ENCODE assay signal across 21 mouse cellular contexts in genomic region chr5:135196367-135196766, GRCm38 (mm10). TPM values are rescaled to one million over a fixed set of nuclear protein-coding genes. Genes with fewer than 3 reads are reported as not detected.
DNase-seq lines count a peak whose midpoint lies in the region; ATAC-seq and TF ChIP-seq lines count a peak whose summit lies in the region.
"Had no signal": no experiment of that assay in that cellular context is flagged by ENCODE, and none has a peak within 500 bp of the region (broad histone marks: within the 10 kb centered on the region; RNA-seq: fewer than 3 reads in every experiment).

No protein-coding gene starts in this region.

- no peak for ATAC-seq in liver, embryonic 11.5 days (replicated peaks; ENCODE audit: low FRiP score)
- peak; percentile 67 for ATAC-seq in common myeloid progenitor, adult 5-6 weeks (replicated peaks; ENCODE audit: low read depth, poor library complexity, severe bottlenecking)
- ATAC-seq in megakaryocyte progenitor cell, adult 5-6 weeks (replicated peaks; ENCODE audit: poor library complexity): peak; percentile 72
- ATAC-seq: hindbrain, postnatal 0 days; Patski had no signal

- 55% methylated on average over 6 of the region's 6 CpGs for WGBS in liver, adult 2 months
- WGBS in liver, embryonic 11.5 days: 65% methylated on average over 6 of the region's 6 CpGs

- no peaks in the 10 kb centered on the region for H3K9me3 ChIP-seq in liver, embryonic 11.5 days (ENCODE audit: control insufficient read depth, low read length)
- H3K9me3 ChIP-seq: heart, embryonic 10.5 days; limb, embryonic 10.5 days; neural tube, embryonic 13.5 days had no signal

- TF ChIP-seq CTCF in liver, adult 2 months (IDR thresholded peaks at IDR 0.05; ENCODE audit: low read depth, low read length): no peak

- peak; percentile 24 for DNase-seq in liver, adult 2 months (ENCODE audit: extremely low read depth, low read depth, low spot score)
- no peak for DNase-seq in liver, embryonic 11.5 days (ENCODE audit: low spot score)
- peak; percentile 39 for DNase-seq in CD4-positive, CD25-positive, alpha-beta regulatory T cell, adult 2 months (ENCODE audit: low read depth, low spot score)
- DNase-seq in cerebellum, postnatal 36 days: no peak
- no peak for DNase-seq in left cerebral cortex, postnatal 10 days (ENCODE audit: extremely low spot score in 1 of 2, low spot score in 2 of 2)
- DNase-seq in ovary, postnatal 36 days (ENCODE audit: low spot score): no peak
- DNase-seq: adrenal gland, postnatal 36 days; cerebellum, adult 2 months; gastrocnemius, postnatal 10 days; heart, postnatal 14 days; kidney, adult 9 months; right cerebral cortex, postnatal 25 days; thymus, postnatal 25 days had no signal

- peaks cover 4% of the 10 kb centered on the region; the same call in 1 of the 2 replicates for H3K4me1 ChIP-seq in liver, adult 2 months (ENCODE audit: control insufficient read depth, insufficient read depth, low read length)
- peaks cover 5% of the 10 kb centered on the region; the same call in 1 of the 2 replicates for H3K4me1 ChIP-seq in liver, embryonic 11.5 days (replicated peaks; ENCODE audit: control insufficient read depth, insufficient read depth, low read length)

- no peak overlapping the region for H3K4me2 ChIP-seq in liver, embryonic 11.5 days
- H3K4me2 ChIP-seq: neural tube, embryonic 13.5 days had no signal

- no peaks in the 10 kb centered on the region for H3K27me3 ChIP-seq in liver, adult 2 months (ENCODE audit: control insufficient read depth, insufficient read depth, low read length)
- H3K27me3 ChIP-seq in liver, embryonic 11.5 days (replicated peaks; ENCODE audit: control insufficient read depth, insufficient read depth, low read length): no peaks in the 10 kb centered on the region
- H3K27me3 ChIP-seq: neural tube, embryonic 13.5 days; Patski had no signal

- intact Hi-C loops in left cerebral cortex, postnatal 10 days (cut with DNase I): no loop called here

- H3K36me3 ChIP-seq in liver, adult 2 months (ENCODE audit: control insufficient read depth, insufficient read depth, low read length): peaks cover 55% of the 10 kb centered on the region
- H3K36me3 ChIP-seq in liver, embryonic 11.5 days (ENCODE audit: control insufficient read depth, insufficient read depth, low read length): peaks cover 41% of the 10 kb centered on the region

- no peak overlapping the region for H3K4me3 ChIP-seq in liver, adult 2 months (ENCODE audit: insufficient read depth, low read depth, low read length)
- H3K4me3 ChIP-seq in liver, embryonic 11.5 days (ENCODE audit: low read depth, low read length): no peak overlapping the region
- H3K4me3 ChIP-seq: heart, embryonic 10.5 days; limb, embryonic 10.5 days; neural tube, embryonic 13.5 days had no signal

- no peak for TF ChIP-seq POLR2A in liver, adult 2 months (IDR thresholded peaks at IDR 0.05; ENCODE audit: extremely low read depth, insufficient read depth, low read length)

- H3K27ac ChIP-seq in liver, adult 2 months (replicated peaks; ENCODE audit: insufficient read depth, low read depth, low read length): 0 out of 2 replicates have a peak overlapping the region, but pooled peaks have one; percentile 21
- no peak overlapping the region for H3K27ac ChIP-seq in liver, embryonic 11.5 days (ENCODE audit: low read depth, low read length)
- H3K27ac ChIP-seq: heart, embryonic 10.5 days; hindbrain, postnatal 0 days; limb, embryonic 10.5 days; liver, embryonic 14.5 days; neural tube, embryonic 13.5 days had no signal

- H3K79me2 ChIP-seq in liver, adult 2 months (ENCODE audit: control insufficient read depth, insufficient read depth, low read length): peaks cover 29% of the 10 kb centered on the region

- no peak overlapping the region for H3K9ac ChIP-seq in liver, adult 2 months (ENCODE audit: low read depth, low read length)
- no peak overlapping the region for H3K9ac ChIP-seq in liver, embryonic 11.5 days (ENCODE audit: low read depth, low read length)
- H3K9ac ChIP-seq: liver, embryonic 14.5 days; neural tube, embryonic 13.5 days had no signal

RNA-seq across cellular contexts. Expression of gene Baz1b, which starts 9.3 kb away (rescaled TPM):
- total RNA-seq in liver, adult 2 months (2014; rRNA removed): 26.9 and 27.5 TPM in 2 replicates
- polyA plus RNA-seq in liver, adult 2 months (2012; rRNA removed): 8.8 and 11.9 TPM in 2 replicates
- 47.2 and 50.8 TPM in 2 replicates for polyA plus RNA-seq in liver, embryonic 11.5 days (2014; fragmentation: Nextera tagmentation; extraction: Ambion mirVana)
- total RNA-seq in common myeloid progenitor, adult 5-6 weeks (2017): 168 and 188 TPM in 2 replicates
- 72.1 and 90.2 TPM in 2 replicates for total RNA-seq in megakaryocyte progenitor cell, adult 5-6 weeks (2015)
- total RNA-seq in megakaryocyte progenitor cell, adult 5-6 weeks (2017): 128 and 160 TPM in 2 replicates
- total RNA-seq in left cerebral cortex, postnatal 10 days (2021): 10 to 100 TPM; 44.6 to 45.7 TPM

RNA-seq across cellular contexts. Expression of gene Bcl7b, which starts 28.3 kb away (rescaled TPM):
- total RNA-seq in liver, adult 2 months (2014; rRNA removed): 10.5 and 11.9 TPM in 2 replicates
- 17.6 and 20.2 TPM in 2 replicates for polyA plus RNA-seq in liver, adult 2 months (2012; rRNA removed)
- 52.5 and 52.9 TPM in 2 replicates for polyA plus RNA-seq in liver, embryonic 11.5 days (2014; fragmentation: Nextera tagmentation; extraction: Ambion mirVana)
- total RNA-seq in common myeloid progenitor, adult 5-6 weeks (2017): 30.3 and 32.8 TPM in 2 replicates
- total RNA-seq in megakaryocyte progenitor cell, adult 5-6 weeks (2015): 18.1 and 18.7 TPM in 2 replicates
- total RNA-seq in megakaryocyte progenitor cell, adult 5-6 weeks (2017): 24.8 and 25.2 TPM in 2 replicates
- total RNA-seq in left cerebral cortex, postnatal 10 days (2021): 10 to 100 TPM; 29.4 to 33.0 TPM

RNA-seq across cellular contexts. Expression of gene Tbl2, which starts 46.9 kb away (rescaled TPM):
- total RNA-seq in liver, adult 2 months (2014; rRNA removed): 5.8 and 8.0 TPM in 2 replicates
- polyA plus RNA-seq in liver, adult 2 months (2012; rRNA removed): 9.6 and 10.1 TPM in 2 replicates
- polyA plus RNA-seq in liver, embryonic 11.5 days (2014; fragmentation: Nextera tagmentation; extraction: Ambion mirVana): 24.6 and 29.2 TPM in 2 replicates
- total RNA-seq in common myeloid progenitor, adult 5-6 weeks (2017): 12.7 and 18.0 TPM in 2 replicates
- total RNA-seq in megakaryocyte progenitor cell, adult 5-6 weeks (2015): 10.9 and 11.0 TPM in 2 replicates
- 14.9 and 18.7 TPM in 2 replicates for total RNA-seq in megakaryocyte progenitor cell, adult 5-6 weeks (2017)
- 10 to 100 TPM; 23.3 to 23.6 TPM for total RNA-seq in left cerebral cortex, postnatal 10 days (2021)

RNA-seq across cellular contexts. Expression of gene Fzd9, which starts 54.7 kb away (rescaled TPM):
- total RNA-seq in liver, adult 2 months (2014; rRNA removed): not detected in 2 replicates
- polyA plus RNA-seq in liver, adult 2 months (2012; rRNA removed): 0.05 and 0.07 TPM in 2 replicates
- 0.47 and 0.58 TPM in 2 replicates for polyA plus RNA-seq in liver, embryonic 11.5 days (2014; fragmentation: Nextera tagmentation; extraction: Ambion mirVana)
- total RNA-seq in common myeloid progenitor, adult 5-6 weeks (2017): 0.14 and 0.29 TPM in 2 replicates
- total RNA-seq in megakaryocyte progenitor cell, adult 5-6 weeks (2015): 0.42 and 0.59 TPM in 2 replicates
- 0.12 and 0.14 TPM in 2 replicates for total RNA-seq in megakaryocyte progenitor cell, adult 5-6 weeks (2017)
- 1 to 10 TPM; 8.8 to 9.0 TPM for total RNA-seq in left cerebral cortex, postnatal 10 days (2021)

Comparison
In these comparisons a context has a peak if more than half of its experiments do, and no peak if none do; other contexts are left out.
1. DNase-seq: peak in liver, adult 2 months (single experiment) and CD4-positive, CD25-positive, alpha-beta regulatory T cell, adult 2 months (single experiment); none in liver, embryonic 11.5 days (single experiment), cerebellum, postnatal 36 days (0 of 2), left cerebral cortex, postnatal 10 days (0 of 2) and ovary, postnatal 36 days (single experiment).